Mouse (Mus musculus): ENCODE measurements at regions not wholly inside any gene's neighbourhood (a gene's known extent, or its start where the extent isn't known, plus 50 kb on each side); places are given as distances from the start of the nearest gene placed in this dataset.

GRCm38 (mm10) chr14:97045321-97045720 lies 526.4 kb upstream of the Klhl1 start:
- no peak overlapping the region for H3K9ac ChIP-seq
- no peaks in the 10 kb centered on the region for H3K4me1 ChIP-seq
- no peaks in the 10 kb centered on the region for H3K27me3 ChIP-seq
- H3K4me3 ChIP-seq (replicated peaks): no peak overlapping the region
- H3K27ac ChIP-seq: no peak overlapping the region
- no peak for ATAC-seq (replicated peaks; ENCODE audit: low FRiP score)
- H3K9me3 ChIP-seq (replicated peaks): no peaks in the 10 kb centered on the region
- H3K36me3 ChIP-seq: no peaks in the 10 kb centered on the region
- no peak overlapping the region for H3K4me2 ChIP-seq

GRCm38 (mm10) chr14:97039850-97040249 lies 520.9 kb upstream of the Klhl1 start:
- Histone ChIP-seq H3K4me3 (replicated peaks) (no peak overlapping the region), H3K27ac (no peak overlapping the region), H3K9ac (no peak overlapping the region), H3K9me3 (replicated peaks) (no peaks in the 10 kb centered on the region), H3K36me3 (no peaks in the 10 kb centered on the region), H3K27me3 (no peaks in the 10 kb centered on the region), H3K4me2 (no peak overlapping the region), H3K4me1 (no peaks in the 10 kb centered on the region)
- no peak for ATAC-seq (replicated peaks; ENCODE audit: low FRiP score)
- WGBS: 85% methylated on average over 3 of the region's 3 CpGs

- Histone ChIP-seq H3K4me3 (replicated peaks) (no peak overlapping the region), H3K4me2 (no peak overlapping the region), H3K36me3 (no peaks in the 10 kb centered on the region), H3K27me3 (no peaks in the 10 kb centered on the region), H3K27ac (no peak overlapping the region), H3K4me1 (no peaks in the 10 kb centered on the region), H3K9me3 (replicated peaks) (no peaks in the 10 kb centered on the region), H3K9ac (no peak overlapping the region)
- no peak for ATAC-seq (replicated peaks; ENCODE audit: low FRiP score)
- WGBS: 74% methylated on average over 4 of the region's 4 CpGs
Observed at GRCm38 (mm10) chr14:97028528-97028927, 509.6 kb upstream of the Klhl1 start.

- H3K9ac ChIP-seq: no peak overlapping the region
- ATAC-seq (replicated peaks; ENCODE audit: low FRiP score): no peak
- no peaks in the 10 kb centered on the region for H3K36me3 ChIP-seq
- H3K27me3 ChIP-seq: no peaks in the 10 kb centered on the region
- H3K4me3 ChIP-seq (replicated peaks): no peak overlapping the region
- WGBS: 70% methylated on average over 3 of the region's 3 CpGs
- H3K4me2 ChIP-seq: no peak overlapping the region
- no peak overlapping the region for H3K27ac ChIP-seq
- no peaks in the 10 kb centered on the region for H3K9me3 ChIP-seq (replicated peaks)
- no peaks in the 10 kb centered on the region for H3K4me1 ChIP-seq
Observed at GRCm38 (mm10) chr14:97006294-97006693, 487.4 kb upstream of the Klhl1 start.

- H3K4me3 ChIP-seq (replicated peaks): no peak overlapping the region
- no peaks in the 10 kb centered on the region for H3K27me3 ChIP-seq
- no peaks in the 10 kb centered on the region for H3K36me3 ChIP-seq
- no peaks in the 10 kb centered on the region for H3K9me3 ChIP-seq (replicated peaks)
- H3K9ac ChIP-seq: no peak overlapping the region
- WGBS: 47% methylated on average over 3 of the region's 3 CpGs
- no peaks in the 10 kb centered on the region for H3K4me1 ChIP-seq
- ATAC-seq (replicated peaks; ENCODE audit: low FRiP score): no peak
- no peak overlapping the region for H3K27ac ChIP-seq
- H3K4me2 ChIP-seq: no peak overlapping the region
Observed at GRCm38 (mm10) chr14:96995081-96995480, 476.2 kb upstream of the Klhl1 start.

GRCm38 (mm10) chr14:96990542-96991162 lies 471.8 kb upstream of the Klhl1 start:
- H3K27ac ChIP-seq: no peak overlapping the region

GRCm38 (mm10) chr14:96963074-96963447 lies 444.2 kb upstream of the Klhl1 start:
- H3K9me3 ChIP-seq (replicated peaks): no peaks in the 10 kb centered on the region
- no peak overlapping the region for H3K4me2 ChIP-seq
- H3K9ac ChIP-seq: no peak overlapping the region
- WGBS: 73% methylated on average over 5 of the region's 5 CpGs
- H3K36me3 ChIP-seq: no peaks in the 10 kb centered on the region
- H3K4me1 ChIP-seq: no peaks in the 10 kb centered on the region
- no peak overlapping the region for H3K27ac ChIP-seq
- no peak overlapping the region for H3K4me3 ChIP-seq (replicated peaks)
- H3K27me3 ChIP-seq: no peaks in the 10 kb centered on the region
- ATAC-seq (replicated peaks; ENCODE audit: low FRiP score): no peak

More at GRCm38 (mm10) chr14:96990542-96991162, 471.8 kb upstream of the Klhl1 start:
- H3K4me2 ChIP-seq: no peak overlapping the region
- ATAC-seq (replicated peaks; ENCODE audit: low FRiP score): no peak
- H3K4me3 ChIP-seq (replicated peaks): no peak overlapping the region
- no peak overlapping the region for H3K9ac ChIP-seq
- no peaks in the 10 kb centered on the region for H3K9me3 ChIP-seq (replicated peaks)
- no peaks in the 10 kb centered on the region for H3K27me3 ChIP-seq
- WGBS: 81% methylated on average over 8 of the region's 8 CpGs
- no peaks in the 10 kb centered on the region for H3K4me1 ChIP-seq
- no peaks in the 10 kb centered on the region for H3K36me3 ChIP-seq

GRCm38 (mm10) chr14:96962426-96963073 lies 443.6 kb upstream of the Klhl1 start:
- no peaks in the 10 kb centered on the region for H3K4me1 ChIP-seq
- H3K9me3 ChIP-seq (replicated peaks): no peaks in the 10 kb centered on the region
- peak overlapping the region; percentile 27; the same call in 1 of the 2 replicates for H3K4me2 ChIP-seq
- no peak overlapping the region for H3K9ac ChIP-seq
- H3K4me3 ChIP-seq (replicated peaks): no peak overlapping the region
- ATAC-seq (replicated peaks; ENCODE audit: low FRiP score): no peak
- WGBS: 36% methylated on average over 8 of the region's 8 CpGs
- no peaks in the 10 kb centered on the region for H3K27me3 ChIP-seq
- no peaks in the 10 kb centered on the region for H3K36me3 ChIP-seq
- no peak overlapping the region for H3K27ac ChIP-seq

- H3K27me3 ChIP-seq: no peaks in the 10 kb centered on the region
- no peak overlapping the region for H3K4me2 ChIP-seq
- H3K36me3 ChIP-seq: no peaks in the 10 kb centered on the region
- peak; percentile 52; the same call in 1 of the 2 replicates for ATAC-seq (replicated peaks; ENCODE audit: low FRiP score)
- no peak overlapping the region for H3K4me3 ChIP-seq (replicated peaks)
- WGBS: 74% methylated on average over 4 of the region's 4 CpGs
- H3K27ac ChIP-seq: peak overlapping the region; percentile 41; the same call in 1 of the 2 replicates
- no peaks in the 10 kb centered on the region for H3K9me3 ChIP-seq (replicated peaks)
- H3K9ac ChIP-seq: no peak overlapping the region
- H3K4me1 ChIP-seq: no peaks in the 10 kb centered on the region
Observed at GRCm38 (mm10) chr14:96956115-96956514, 437.2 kb upstream of the Klhl1 start.

- Histone ChIP-seq H3K36me3 (no peaks in the 10 kb centered on the region), H3K9ac (no peak overlapping the region), H3K27me3 (no peaks in the 10 kb centered on the region), H3K4me3 (replicated peaks) (no peak overlapping the region), H3K4me1 (no peaks in the 10 kb centered on the region), H3K4me2 (no peak overlapping the region), H3K9me3 (replicated peaks) (no peaks in the 10 kb centered on the region), H3K27ac (no peak overlapping the region)
- ATAC-seq (replicated peaks; ENCODE audit: low FRiP score): no peak
Observed at GRCm38 (mm10) chr14:96954462-96954861, 435.6 kb upstream of the Klhl1 start.

- H3K9me3 ChIP-seq (replicated peaks): no peaks in the 10 kb centered on the region
- no peaks in the 10 kb centered on the region for H3K27me3 ChIP-seq
- no peak for ATAC-seq (replicated peaks; ENCODE audit: low FRiP score)
- no peak overlapping the region for H3K4me2 ChIP-seq
- H3K36me3 ChIP-seq: no peaks in the 10 kb centered on the region
- H3K9ac ChIP-seq: no peak overlapping the region
- H3K4me3 ChIP-seq (replicated peaks): no peak overlapping the region
- no peaks in the 10 kb centered on the region for H3K4me1 ChIP-seq
- H3K27ac ChIP-seq: no peak overlapping the region
- WGBS: 7% methylated on average over 2 of the region's 2 CpGs
Observed at GRCm38 (mm10) chr14:96908737-96909136, 389.8 kb upstream of the Klhl1 start.

- Histone ChIP-seq H3K27me3 (no peaks in the 10 kb centered on the region), H3K27ac (no peak overlapping the region), H3K4me2 (no peak overlapping the region), H3K4me3 (replicated peaks) (no peak overlapping the region), H3K4me1 (no peaks in the 10 kb centered on the region), H3K9me3 (replicated peaks) (no peaks in the 10 kb centered on the region), H3K36me3 (no peaks in the 10 kb centered on the region), H3K9ac (no peak overlapping the region)
- 84% methylated on average over 3 of the region's 3 CpGs for WGBS
- no peak for ATAC-seq (replicated peaks; ENCODE audit: low FRiP score)
Observed at GRCm38 (mm10) chr14:96879701-96880100, 360.8 kb upstream of the Klhl1 start.

GRCm38 (mm10) chr14:96871969-96872368 lies 353.1 kb upstream of the Klhl1 start:
- 83% methylated on average over 4 of the region's 4 CpGs for WGBS
- ATAC-seq (replicated peaks; ENCODE audit: low FRiP score): no peak
- H3K4me1 ChIP-seq: no peaks in the 10 kb centered on the region
- no peaks in the 10 kb centered on the region for H3K9me3 ChIP-seq (replicated peaks)
- no peak overlapping the region for H3K4me2 ChIP-seq
- H3K4me3 ChIP-seq (replicated peaks): no peak overlapping the region
- H3K9ac ChIP-seq: no peak overlapping the region
- H3K36me3 ChIP-seq: no peaks in the 10 kb centered on the region
- H3K27ac ChIP-seq: no peak overlapping the region
- H3K27me3 ChIP-seq: no peaks in the 10 kb centered on the region

Measured in kidney, embryonic 15.5 days (tissue).